Mouse (Mus musculus): Measurements from ENCODE around the gene Sept4. TPM values are rescaled to one million over a fixed set of nuclear protein-coding genes. Genes with fewer than 3 reads are reported as not detected.

The Sept4 gene
- polyA plus RNA-seq, 1 experiment from 2014 or later = 13.3 TPM

GRCm38 (mm10) chr11:87623160-87623559 lies 54.5 kb downstream of the Sept4 start:
- H3K9me3 ChIP-seq (replicated peaks; ENCODE audit: control insufficient read depth, low read length) = no peaks in the 10 kb centered on the region
- WGBS (ENCODE audit: insufficient replicate concordance) = 65% methylated on average over 4 of the region's 4 CpGs
- no peaks in the 10 kb centered on the region for H3K4me1 ChIP-seq (ENCODE audit: control insufficient read depth, insufficient read depth, low read length)
- no peak overlapping the region for H3K9ac ChIP-seq (ENCODE audit: low read depth, low read length)
- no peak for ATAC-seq (replicated peaks; ENCODE audit: insufficient number of reproducible peaks, low FRiP score, low TSS enrichment)
- H3K27ac ChIP-seq (ENCODE audit: low read depth, low read length) = no peak overlapping the region
- H3K27me3 ChIP-seq (ENCODE audit: control insufficient read depth, insufficient read depth, low read length) = no peaks in the 10 kb centered on the region
- no peak overlapping the region for H3K4me2 ChIP-seq
- no peak overlapping the region for H3K4me3 ChIP-seq (ENCODE audit: low read depth, low read length)
- H3K36me3 ChIP-seq (ENCODE audit: control insufficient read depth, insufficient read depth, low read length) = peaks cover 8% of the 10 kb centered on the region; the same call in 1 of the 2 replicates

- Histone ChIP-seq H3K4me2 (no peak overlapping the region), H3K36me3 (ENCODE audit: control insufficient read depth, insufficient read depth, low read length) (no peaks in the 10 kb centered on the region; the same call in 1 of the 2 replicates), H3K9ac (ENCODE audit: low read depth, low read length) (no peak overlapping the region), H3K27ac (ENCODE audit: low read depth, low read length) (no peak overlapping the region), H3K4me1 (ENCODE audit: control insufficient read depth, insufficient read depth, low read length) (no peaks in the 10 kb centered on the region), H3K9me3 (replicated peaks; ENCODE audit: control insufficient read depth, low read length) (no peaks in the 10 kb centered on the region), H3K4me3 (ENCODE audit: low read depth, low read length) (no peak overlapping the region), H3K27me3 (ENCODE audit: control insufficient read depth, insufficient read depth, low read length) (no peaks in the 10 kb centered on the region)
- WGBS (ENCODE audit: insufficient replicate concordance) = 30% methylated on average over 10 of the region's 10 CpGs
- no peak for ATAC-seq (replicated peaks; ENCODE audit: insufficient number of reproducible peaks, low FRiP score, low TSS enrichment)
These were observed 61.2 kb downstream of the Sept4 start for GRCm38 (mm10) chr11:87629859-87630258.

- Histone ChIP-seq H3K4me3 (ENCODE audit: low read depth, low read length) (peak overlapping the region; percentile 52), H3K36me3 (ENCODE audit: control insufficient read depth, insufficient read depth, low read length) (no peaks in the 10 kb centered on the region), H3K27ac (ENCODE audit: low read depth, low read length) (peak overlapping the region; percentile 64; the same call in 1 of the 2 replicates), H3K27me3 (ENCODE audit: control insufficient read depth, insufficient read depth, low read length) (no peaks in the 10 kb centered on the region), H3K9me3 (replicated peaks; ENCODE audit: control insufficient read depth, low read length) (no peaks in the 10 kb centered on the region), H3K4me1 (ENCODE audit: control insufficient read depth, insufficient read depth, low read length) (0 out of 2 replicates have a peak, but pooled peaks cover 3% of the 10 kb centered on the region), H3K9ac (ENCODE audit: low read depth, low read length) (peak overlapping the region; percentile 80), H3K4me2 (peak overlapping the region; percentile 76)
- WGBS (ENCODE audit: insufficient replicate concordance) = 17% methylated on average over 2 of the region's 2 CpGs
- no peak for ATAC-seq (replicated peaks; ENCODE audit: insufficient number of reproducible peaks, low FRiP score, low TSS enrichment)
These were observed 70.1 kb downstream of the Sept4 start for GRCm38 (mm10) chr11:87638793-87639192.

GRCm38 (mm10) chr11:87639206-87639605 lies 70.5 kb downstream of the Sept4 start:
- Histone ChIP-seq H3K27ac (ENCODE audit: low read depth, low read length) (peak overlapping the region; percentile 64; the same call in 1 of the 2 replicates), H3K4me1 (ENCODE audit: control insufficient read depth, insufficient read depth, low read length) (0 out of 2 replicates have a peak, but pooled peaks cover 3% of the 10 kb centered on the region)
- WGBS (ENCODE audit: insufficient replicate concordance) = under 1% methylated on average over 29 of the region's 29 CpGs

More at GRCm38 (mm10) chr11:87639206-87639605, 70.5 kb downstream of the Sept4 start:
- Histone ChIP-seq H3K36me3 (ENCODE audit: control insufficient read depth, insufficient read depth, low read length) (no peaks in the 10 kb centered on the region), H3K27me3 (ENCODE audit: control insufficient read depth, insufficient read depth, low read length) (no peaks in the 10 kb centered on the region), H3K4me2 (peak overlapping the region; percentile 76), H3K9ac (ENCODE audit: low read depth, low read length) (peak overlapping the region; percentile 80), H3K4me3 (ENCODE audit: low read depth, low read length) (peak overlapping the region; percentile 52), H3K9me3 (replicated peaks; ENCODE audit: control insufficient read depth, low read length) (no peaks in the 10 kb centered on the region)
- peak; percentile 84 for ATAC-seq (replicated peaks; ENCODE audit: insufficient number of reproducible peaks, low FRiP score, low TSS enrichment)

Other genes starting within 250 kb of the Sept4 start
- 3.8 and 4.2 TPM in 2 replicates for gene Ppm1e, start 209.9 kb upstream of the Sept4 start, polyA plus RNA-seq (2014; fragmentation: Nextera tagmentation; extraction: Ambion mirVana)
- gene Rad51c, start 163.9 kb upstream of the Sept4 start, polyA plus RNA-seq (2014; fragmentation: Nextera tagmentation; extraction: Ambion mirVana) = 11.6 and 11.9 TPM in 2 replicates
- 0.30 and 0.96 TPM in 2 replicates for gene Tex14, start 163.8 kb upstream of the Sept4 start, polyA plus RNA-seq (2014; fragmentation: Nextera tagmentation; extraction: Ambion mirVana)
- not detected in 2 replicates for gene Gm11492, start 2.2 kb upstream of the Sept4 start, polyA plus RNA-seq (2014; fragmentation: Nextera tagmentation; extraction: Ambion mirVana)
- 23.4 and 28.1 TPM in 2 replicates for gene Mtmr4, start 23.3 kb downstream of the Sept4 start, polyA plus RNA-seq (2014; fragmentation: Nextera tagmentation; extraction: Ambion mirVana)
- gene Hsf5, start 48.3 kb downstream of the Sept4 start, polyA plus RNA-seq (2014; fragmentation: Nextera tagmentation; extraction: Ambion mirVana) = 0.11 and 0.18 TPM in 2 replicates
- 0.54 and 0.96 TPM in 2 replicates for gene Rnf43, start 93.8 kb downstream of the Sept4 start, polyA plus RNA-seq (2014; fragmentation: Nextera tagmentation; extraction: Ambion mirVana)
- 114 and 120 TPM in 2 replicates for gene Supt4a, start 168.6 kb downstream of the Sept4 start, polyA plus RNA-seq (2014; fragmentation: Nextera tagmentation; extraction: Ambion mirVana)
- gene Tspoap1, start 191.6 kb downstream of the Sept4 start, polyA plus RNA-seq (2014; fragmentation: Nextera tagmentation; extraction: Ambion mirVana) = 0.72 and 1.2 TPM in 2 replicates
- 6.7 and 9.4 TPM in 2 replicates for gene Mpo, start 224.7 kb downstream of the Sept4 start, polyA plus RNA-seq (2014; fragmentation: Nextera tagmentation; extraction: Ambion mirVana)